22 mouse cellular contexts compared by ENCODE assay signal in genomic region chr4:144916520-144916919, GRCm38 (mm10).
"Had no signal": no experiment of that assay in that cellular context is flagged by ENCODE, and none has a peak within 500 bp of the region (broad histone marks: within the 10 kb centered on the region; RNA-seq: fewer than 3 reads in every experiment).

No protein-coding gene starts in this region.

- H3K4me2 ChIP-seq: heart, embryonic 12.5 days; hindbrain, embryonic 12.5 days; hindbrain, embryonic 14.5 days; intestine, embryonic 15.5 days; limb, embryonic 13.5 days; limb, embryonic 15.5 days; liver, embryonic 12.5 days had no signal

- H3K9ac ChIP-seq: heart, embryonic 12.5 days; hindbrain, embryonic 12.5 days; hindbrain, embryonic 14.5 days; intestine, embryonic 15.5 days; limb, embryonic 13.5 days; limb, embryonic 15.5 days; liver, embryonic 12.5 days had no signal

- H3K36me3 ChIP-seq: heart, embryonic 10.5 days; hindbrain, embryonic 10.5 days; hindbrain, embryonic 12.5 days had no signal

- H3K4me1 ChIP-seq: heart, embryonic 10.5 days; heart, embryonic 12.5 days; hindbrain, embryonic 10.5 days; hindbrain, embryonic 12.5 days; intestine, embryonic 15.5 days; limb, embryonic 13.5 days; limb, embryonic 15.5 days had no signal

- H3K27ac ChIP-seq: heart, embryonic 10.5 days; hindbrain, embryonic 10.5 days; hindbrain, embryonic 12.5 days; hindbrain, embryonic 14.5 days; intestine, embryonic 15.5 days; layer of hippocampus, adult 2 months; left cerebral cortex, adult 2 months; limb, embryonic 13.5 days; limb, embryonic 15.5 days; liver, embryonic 12.5 days had no signal

- H3K4me3 ChIP-seq: heart, embryonic 10.5 days; heart, embryonic 12.5 days; hindbrain, embryonic 10.5 days; hindbrain, embryonic 12.5 days; intestine, embryonic 15.5 days; layer of hippocampus, adult 2 months; left cerebral cortex, adult 2 months; limb, embryonic 13.5 days; limb, embryonic 15.5 days; liver, embryonic 12.5 days had no signal

- DNase-seq: gastrocnemius, postnatal 14 days; gastrocnemius, postnatal 36 days; heart, adult 18-20 months; heart, postnatal 10 days; heart, postnatal 4 days; kidney, adult 18-20 months; kidney, adult 8-10 months; kidney, postnatal 10 days; kidney, postnatal 25 days; kidney, postnatal 4 days; left cerebral cortex, postnatal 4 days had no signal

- H3K9me3 ChIP-seq: heart, embryonic 10.5 days; heart, embryonic 12.5 days; hindbrain, embryonic 10.5 days; hindbrain, embryonic 12.5 days; intestine, embryonic 15.5 days; limb, embryonic 13.5 days; limb, embryonic 15.5 days; liver, embryonic 12.5 days had no signal

- H3K27me3 ChIP-seq: hindbrain, embryonic 12.5 days; intestine, embryonic 15.5 days; limb, embryonic 13.5 days; limb, embryonic 15.5 days; liver, embryonic 12.5 days had no signal
